Mouse (Mus musculus): ENCODE measurements around the gene Idh2.
"Not testable (repeated sequence)": the region's sequence is repeated elsewhere in the genome, so short reads cannot be mapped to it uniquely, and the experiment has no call there.

The Idh2 gene

DNA sequence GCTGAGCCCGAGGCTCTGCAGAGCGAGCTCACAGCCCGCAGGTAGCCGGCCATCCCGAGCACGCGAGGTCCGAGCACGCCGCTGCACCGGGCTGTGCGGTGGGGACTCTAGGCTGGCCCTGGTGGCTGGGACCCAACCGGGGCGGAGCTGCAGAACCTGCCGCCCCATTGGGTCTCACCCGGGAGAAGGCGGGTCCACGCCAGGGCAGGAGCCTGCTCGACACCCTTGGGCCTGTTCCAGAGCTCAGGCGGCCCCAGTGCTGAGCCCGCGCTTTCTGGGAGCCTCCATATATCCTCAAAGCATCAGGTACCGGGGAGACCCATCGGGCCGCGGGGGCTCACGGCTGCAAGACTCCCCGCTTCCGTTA, at the start of gene Idh2:
Gene Idh2 (minus strand): TSS at position 169 of the 367 bp plus-strand sequence.
- DNase-seq (ENCODE audit: low spot score), result peak; percentile 83

GRCm38 (mm10) chr7:80160945-80161306, 45.7 kb upstream of the Idh2 start:
- DNase-seq (ENCODE audit: low spot score), result no peak

DNA sequence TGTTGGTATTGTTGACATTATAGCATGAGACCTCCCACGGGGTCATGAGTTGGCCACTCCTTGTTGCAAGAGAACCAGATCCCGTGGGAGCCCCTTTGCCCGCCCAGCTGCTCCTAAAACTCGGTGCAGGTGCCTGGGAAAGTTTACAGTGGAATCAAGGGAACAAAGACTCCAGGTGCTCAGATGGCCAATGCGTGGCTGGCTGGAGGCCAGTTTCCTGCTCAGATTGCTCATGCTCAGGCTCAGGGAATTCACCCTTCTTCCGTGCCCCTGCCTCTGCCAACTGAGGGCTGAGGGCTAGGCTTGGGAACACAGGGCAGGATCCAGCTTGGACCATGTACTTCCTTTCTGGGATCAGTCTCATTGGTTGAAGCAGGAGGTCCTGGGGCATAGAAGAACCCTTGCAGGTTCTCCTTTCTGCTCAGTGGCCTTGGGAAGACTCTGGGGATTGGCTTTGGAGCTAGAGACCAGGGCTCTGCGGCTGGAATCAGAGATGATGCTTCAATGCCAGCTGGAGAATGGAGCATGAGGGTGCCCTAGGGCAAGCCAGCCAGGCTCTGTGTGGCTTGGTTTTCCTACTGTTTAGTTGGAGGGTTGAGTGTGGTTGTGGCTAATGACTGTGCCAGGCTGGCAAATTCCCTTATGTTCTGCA, 45.2 kb upstream of the Idh2 start:
- DNase-seq (ENCODE audit: low spot score), result no peak

- no peak for DNase-seq (ENCODE audit: low spot score)
Observed at GRCm38 (mm10) chr7:80158496-80159268, 43.5 kb upstream of the Idh2 start.

DNA sequence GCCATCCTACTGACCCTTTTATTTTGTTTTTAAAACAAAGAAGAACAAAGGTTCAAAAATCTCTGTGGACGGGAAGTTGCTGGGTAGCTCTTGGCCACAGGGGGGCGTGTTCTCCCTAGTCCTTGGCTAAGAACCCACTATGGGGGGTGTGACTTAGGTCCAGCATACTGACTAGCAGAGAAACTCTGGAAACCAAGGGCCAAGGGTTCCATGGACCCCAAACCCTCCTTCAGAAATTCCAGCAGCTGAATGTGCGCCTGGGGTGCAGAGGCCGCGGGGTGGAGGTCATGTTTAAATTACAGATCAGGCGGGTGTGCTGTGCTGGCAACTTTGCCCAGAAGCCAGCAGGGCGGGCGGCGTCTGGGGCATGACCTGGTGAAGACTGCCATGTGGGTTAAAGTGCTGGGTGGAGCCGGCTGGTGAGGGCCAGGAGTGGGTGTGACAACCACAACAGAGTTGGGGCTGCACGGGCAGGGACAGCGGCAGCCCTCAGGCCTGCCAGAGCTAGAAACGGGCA, 41.6 kb upstream of the Idh2 start:
- peak; percentile 83 for DNase-seq (ENCODE audit: low spot score)

GRCm38 (mm10) chr7:80154689-80155088, 39.5 kb upstream of the Idh2 start:
- no peak for DNase-seq (ENCODE audit: low spot score)

DNA sequence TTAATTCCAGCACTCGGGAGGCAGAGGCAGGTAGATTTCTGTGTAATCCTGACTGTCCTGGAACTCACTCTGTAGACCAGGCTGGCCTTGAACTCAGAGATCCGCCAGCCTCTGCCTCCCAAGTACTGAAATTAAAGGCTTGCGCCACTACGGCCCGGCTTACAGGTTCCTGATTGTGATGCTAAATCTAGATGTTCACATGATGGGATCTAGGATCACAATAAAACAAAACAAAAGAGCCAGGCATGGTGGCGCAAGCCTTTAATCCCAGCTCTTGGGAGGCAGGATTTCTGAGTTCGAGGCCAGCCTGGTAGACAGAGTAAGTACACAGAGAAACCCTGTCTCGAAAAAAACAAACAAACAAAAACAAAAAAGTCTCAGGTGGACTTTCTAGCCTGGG, 37.6 kb upstream of the Idh2 start:
- no peak for DNase-seq (ENCODE audit: low spot score)

DNA sequence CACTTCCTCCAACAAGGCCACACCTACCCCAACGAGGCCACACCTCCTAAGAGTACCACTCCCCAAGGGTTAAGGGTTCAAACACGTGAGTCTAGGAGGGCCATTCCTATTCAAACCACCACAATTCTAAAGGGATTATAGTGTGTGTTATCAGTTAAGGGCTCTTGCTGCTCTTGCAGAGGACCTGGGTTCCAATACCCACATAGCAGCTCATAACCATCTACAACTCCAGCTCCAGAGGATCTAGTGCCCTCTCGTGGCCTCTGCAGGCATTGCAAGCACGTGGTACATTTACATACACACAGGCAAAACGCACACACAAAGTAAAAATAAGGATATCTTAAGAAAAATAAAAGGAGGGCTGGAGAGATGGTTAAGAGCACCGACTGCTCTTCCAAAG, 37.0 kb upstream of the Idh2 start:
- DNase-seq (ENCODE audit: low spot score), result peak; percentile 33

DNA sequence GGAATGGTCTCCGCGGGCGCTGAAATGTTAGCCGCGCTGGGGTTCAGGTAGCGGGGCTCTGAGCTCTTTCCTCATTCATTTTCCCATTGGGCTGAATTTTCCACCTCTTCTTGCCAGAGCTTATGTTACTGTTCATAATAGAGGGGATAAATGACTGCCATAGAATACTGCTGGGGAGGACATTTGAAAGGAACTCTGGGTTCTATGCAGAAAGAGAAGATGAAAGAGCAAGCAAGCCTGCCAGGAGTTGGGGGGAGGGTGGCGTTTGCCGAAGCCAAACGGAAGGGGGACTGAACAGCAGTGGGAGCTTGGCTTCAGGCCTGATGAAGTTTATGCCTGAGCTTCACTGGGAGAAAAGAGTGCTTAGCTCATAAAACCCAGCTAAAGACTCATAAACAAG, 34.2 kb upstream of the Idh2 start:
- no peak for DNase-seq (ENCODE audit: low spot score)

- DNase-seq (ENCODE audit: low spot score), result no peak
Observed at GRCm38 (mm10) chr7:80146077-80146476, 30.9 kb upstream of the Idh2 start.

DNA sequence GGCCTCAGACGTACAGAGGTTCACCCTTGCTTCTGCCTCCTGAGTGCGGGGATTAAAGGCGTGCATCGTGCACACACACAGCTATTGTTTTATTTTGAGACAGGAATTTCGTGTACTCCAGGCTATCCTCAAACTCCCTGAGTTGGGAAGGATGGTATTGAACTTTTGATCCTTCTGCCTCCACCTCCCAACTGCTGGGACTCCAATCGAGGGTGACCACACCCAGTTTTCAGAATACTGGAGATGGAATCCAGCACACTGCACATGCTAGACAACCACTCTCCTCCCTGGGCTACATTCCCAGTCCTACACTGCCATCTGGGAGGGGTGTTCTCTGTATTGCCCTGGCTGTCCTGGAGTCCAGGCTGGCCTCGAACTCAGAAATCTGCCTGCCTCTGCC, 29.5 kb upstream of the Idh2 start:
- DNase-seq (ENCODE audit: low spot score), result no peak

DNA sequence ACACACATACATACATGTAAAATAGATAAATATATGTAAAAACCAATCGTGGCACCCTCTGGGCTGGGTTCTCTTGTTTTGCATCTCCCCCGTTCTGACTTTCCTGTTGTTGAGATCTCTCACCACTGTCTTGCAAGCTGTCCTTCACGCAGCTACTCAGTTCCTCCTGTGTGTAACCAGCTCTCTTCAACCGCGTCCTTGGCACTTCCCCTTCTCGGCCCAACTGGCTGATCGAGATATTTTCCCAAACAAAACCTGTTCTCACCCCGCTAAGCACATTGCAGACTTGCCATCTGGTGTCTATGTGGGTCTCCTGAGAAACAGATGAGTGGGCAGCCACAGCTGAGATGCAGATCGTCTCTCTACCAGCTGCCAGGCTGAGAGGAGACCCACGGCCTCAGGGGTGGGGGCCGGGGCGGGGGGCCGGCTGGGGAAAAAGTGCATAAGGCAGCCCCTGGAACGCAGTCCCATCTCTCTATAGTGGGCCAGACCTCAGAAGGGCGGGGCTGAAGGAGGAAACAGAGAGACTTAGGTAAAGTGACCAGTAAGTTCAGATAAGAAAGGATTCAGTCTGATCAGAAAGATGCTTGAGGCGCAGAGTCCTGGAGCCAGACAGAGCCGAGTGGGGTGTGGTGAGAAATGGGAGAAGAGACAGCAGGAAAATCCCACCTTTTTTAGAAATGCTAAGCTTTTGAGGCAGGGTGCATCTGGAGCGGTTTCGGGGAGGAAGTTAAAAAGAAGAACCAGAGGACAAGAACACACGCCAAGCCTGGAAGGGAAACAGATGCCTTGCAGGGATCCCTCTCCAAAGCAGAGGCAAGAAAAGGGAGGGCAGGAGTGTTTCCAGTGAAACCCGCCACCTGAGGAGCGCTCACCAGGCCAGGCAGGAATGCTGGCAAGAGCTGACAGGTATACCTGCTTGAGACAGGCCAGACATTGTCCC, 28.4 kb upstream of the Idh2 start:
- peak; percentile 62 for DNase-seq (ENCODE audit: low spot score)

GRCm38 (mm10) chr7:80140815-80141214, 25.6 kb upstream of the Idh2 start:
- peak; percentile 89 for DNase-seq (ENCODE audit: low spot score)

- DNase-seq (ENCODE audit: low spot score), result no peak
Observed at GRCm38 (mm10) chr7:80138375-80138774, 23.2 kb upstream of the Idh2 start.

- no peak for DNase-seq (ENCODE audit: low spot score)
Observed at GRCm38 (mm10) chr7:80135173-80135532, 20.0 kb upstream of the Idh2 start.

DNA sequence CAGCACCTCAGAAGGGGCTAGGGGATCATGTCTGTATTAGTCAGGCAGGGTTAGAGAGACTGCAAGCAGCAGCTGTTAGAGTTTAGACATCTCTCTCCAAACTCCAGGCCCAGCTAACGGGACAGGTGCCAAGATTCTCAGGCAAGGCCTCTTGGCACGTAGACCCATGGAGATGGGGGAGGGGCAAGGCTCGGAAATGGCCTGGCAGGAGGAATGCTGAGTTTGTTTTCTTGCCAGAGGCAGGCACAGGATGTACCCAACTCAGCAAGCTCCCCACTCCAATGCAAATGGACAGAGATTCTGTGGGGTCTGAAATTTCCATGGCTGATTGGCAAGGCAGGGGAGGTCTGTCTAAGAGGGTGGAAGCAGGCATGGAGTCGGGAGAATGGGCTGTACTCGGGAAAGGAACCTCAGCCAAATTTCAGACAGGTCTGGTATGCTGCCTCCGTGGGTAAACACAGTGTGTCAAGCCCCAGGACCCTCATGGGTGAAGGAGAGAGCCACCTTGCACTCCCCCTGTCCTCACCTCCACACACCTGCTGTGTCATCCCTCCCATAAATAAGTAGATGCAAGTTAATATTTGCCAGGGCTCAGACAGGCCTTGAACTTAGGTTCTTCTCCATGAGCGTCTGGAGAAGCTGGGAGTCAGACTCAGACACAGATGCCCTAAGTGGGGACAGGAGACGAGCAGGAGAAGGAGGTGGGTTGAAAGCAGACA, 19.4 kb upstream of the Idh2 start:
- DNase-seq (ENCODE audit: low spot score), result no peak

DNA sequence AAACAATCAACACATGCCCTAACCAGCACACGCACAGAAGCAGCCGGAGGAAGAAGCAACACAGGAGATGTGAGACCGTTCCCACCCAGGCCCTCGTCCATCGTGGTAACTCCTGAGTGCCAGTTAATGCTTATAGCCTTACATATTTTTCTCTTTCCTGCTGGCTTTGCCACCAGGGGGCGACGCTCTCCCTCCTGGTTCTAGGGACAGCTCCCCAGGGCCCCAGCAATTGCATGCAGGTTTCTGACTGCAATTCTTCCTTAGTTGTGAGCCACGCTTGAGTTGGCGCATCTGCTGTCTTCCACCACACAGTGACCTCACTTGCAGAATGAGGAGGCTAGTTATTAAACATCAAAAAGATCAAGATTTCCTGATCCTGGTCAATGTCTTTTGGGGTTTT, 17.3 kb upstream of the Idh2 start:
- peak; percentile 77 for DNase-seq (ENCODE audit: low spot score)

DNA sequence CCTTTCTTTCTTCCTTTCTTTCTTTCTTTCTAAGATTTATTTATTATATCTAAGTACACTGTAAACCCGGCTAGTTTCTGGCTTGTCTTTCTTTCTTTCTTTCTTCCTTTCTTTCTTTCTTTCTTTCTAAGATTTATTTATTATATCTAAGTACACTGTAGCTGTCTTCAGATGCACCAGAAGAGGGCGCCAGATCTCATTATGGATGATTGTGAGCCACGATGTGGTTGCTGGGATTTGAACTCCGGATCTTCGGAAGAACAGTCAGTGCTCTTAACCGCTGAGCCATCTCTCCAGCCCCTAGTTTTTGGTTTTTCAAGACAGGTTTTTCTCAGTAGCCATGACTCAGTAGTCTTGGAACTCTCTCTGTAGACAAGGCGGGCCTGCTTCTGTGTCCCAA, 16.1 kb upstream of the Idh2 start:
- not testable (repeated sequence) for DNase-seq (ENCODE audit: low spot score)

DNA sequence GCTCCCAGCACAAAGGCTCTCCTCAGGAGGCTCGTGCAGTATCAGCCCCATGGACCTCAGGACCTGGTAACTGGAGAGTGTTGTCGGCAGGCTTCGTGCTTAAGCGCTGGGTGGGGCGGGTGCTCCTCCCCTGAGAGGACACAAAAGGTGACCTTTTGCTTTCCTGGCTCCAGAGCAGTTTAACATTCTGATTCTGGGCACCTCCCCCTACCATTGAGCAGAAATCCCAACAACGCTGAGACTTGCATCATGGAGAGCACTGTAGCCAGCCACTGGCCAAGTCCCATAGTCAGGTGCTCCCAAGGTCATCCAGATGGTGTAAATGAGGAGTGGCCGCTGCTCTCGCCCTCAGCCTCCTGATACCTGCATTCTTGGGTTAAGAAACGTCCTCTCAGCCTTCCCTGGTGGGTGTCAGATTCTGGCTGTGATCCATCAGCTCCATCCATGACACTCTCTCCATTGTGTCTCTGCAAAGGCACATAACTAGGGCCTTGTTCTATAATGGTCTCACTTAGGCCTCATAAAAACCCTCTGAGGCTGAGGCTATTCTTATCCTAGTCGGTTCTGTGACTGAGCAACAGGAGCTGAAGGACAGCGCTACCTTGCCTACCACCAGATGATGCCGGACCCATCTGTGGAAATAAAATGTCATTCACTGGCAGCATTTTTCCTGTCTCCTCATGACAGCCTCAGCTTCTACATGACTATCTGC, 15.3 kb upstream of the Idh2 start:
- DNase-seq (ENCODE audit: low spot score), result no peak

- no peak for DNase-seq (ENCODE audit: low spot score)
Observed at GRCm38 (mm10) chr7:80129278-80129677, 14.1 kb upstream of the Idh2 start.

GRCm38 (mm10) chr7:80123672-80124071, 8.5 kb upstream of the Idh2 start:
- DNase-seq (ENCODE audit: low spot score), result no peak
